Mouse (Mus musculus) embryonic stem cell, embryonic (primary cell): ENCODE data around the gene Gm11037.
"Not testable (repeated sequence)": the region's sequence is repeated elsewhere in the genome, so short reads cannot be mapped to it uniquely, and the experiment has no call there.

Experiments
- CTCF ChIA-PET, 4 experiments: fragments of 300-600 bp in 2 of 4; fragments of 350-600 bp in 2 of 4; sonication (Branson Sonifier 250); formaldehyde crosslinking; loops; one replicate each; lab custom pipeline; 2022; ENCODE audit warnings: inconsistent platforms in 2 of 4; lab: Charles Lee
- POLR2A ChIA-PET, 4 experiments: fragments of 300-600 bp in 2 of 4; fragments of 350-600 bp in 2 of 4; sonication (Branson Sonifier 250); formaldehyde crosslinking; loops; one replicate each; lab custom pipeline; 2022; ENCODE audit warnings: antibody characterized with exemption in 4 of 4, inconsistent platforms in 1 of 4; lab: Charles Lee

The Gm11037 gene

DNA sequence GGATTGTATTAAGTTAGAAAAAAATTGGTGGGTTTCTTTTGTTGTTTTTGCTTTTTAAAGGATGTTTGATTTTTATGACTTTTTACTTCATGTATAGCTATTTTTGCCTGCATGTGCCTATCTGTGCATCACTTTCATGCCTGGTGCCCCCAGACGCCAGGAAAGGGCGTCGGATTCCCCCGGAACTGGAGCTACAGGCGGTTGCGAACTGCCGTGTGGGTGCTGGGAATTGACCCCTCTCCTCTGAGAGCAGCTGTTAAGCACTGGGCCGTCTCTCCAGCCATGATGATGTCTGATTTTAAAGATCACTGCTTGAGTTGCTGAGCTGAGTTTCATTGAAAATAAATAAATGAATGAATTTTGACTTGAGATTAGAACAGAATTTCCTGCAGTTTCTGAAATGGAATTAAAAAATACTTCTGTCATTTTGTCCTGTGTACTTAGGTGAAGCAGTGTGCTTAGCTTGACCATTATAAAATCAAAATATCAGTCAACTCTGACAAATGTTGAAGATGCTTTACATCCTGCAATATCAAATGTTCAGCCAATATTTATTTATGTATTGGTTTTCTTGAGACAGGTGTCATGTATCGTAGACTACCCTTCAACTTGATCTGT lies at the start of gene Gm11037:
Gene Gm11037 (plus strand): TSS at position 568 of the 618 bp plus-strand sequence.
- ChIA-PET CTCF (interaction anchor here in 2 of 4 experiments (0.6 to 1.8 kb wide), 4 partner anchors 8 to 10 kb away, joined by 3 to 6 read pairs (median 3); no protein-coding TSS in a partner anchor), POLR2A (interaction anchor here in 1 of 4 experiments (0.8 to 1.1 kb wide), 2 partner anchors 9 to 77 kb away, joined by 3 to 4 read pairs; no protein-coding TSS in a partner anchor)

DNA sequence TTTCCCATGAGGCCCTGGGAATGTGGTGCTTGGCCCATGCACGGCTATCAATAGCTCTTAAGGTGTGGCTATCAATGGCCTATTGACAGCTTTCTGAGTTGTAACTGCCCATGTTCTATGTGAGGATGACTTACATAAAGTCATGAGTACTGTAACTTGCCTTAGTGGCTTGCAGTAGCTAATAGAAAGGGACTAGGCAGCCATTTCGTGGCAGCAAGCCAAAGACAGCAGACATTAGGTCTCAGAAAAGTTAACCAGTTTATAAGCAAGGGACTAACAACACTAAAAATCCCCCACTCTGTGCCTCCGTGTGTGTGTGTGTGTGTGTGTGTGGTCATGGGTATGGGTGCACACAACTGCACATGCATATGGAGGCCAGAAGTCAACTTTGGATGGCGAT lies 49.1 kb upstream of the Gm11037 start:
- ChIA-PET CTCF (interaction anchor here in 1 of 4 experiments (0.5 kb wide), 1 partner anchor 837 kb away, joined by 3 read pairs; no protein-coding TSS in a partner anchor), POLR2A (interaction anchor here in 3 of 4 experiments (0.6 to 1.5 kb wide), 4 partner anchors 9 to 780 kb away, joined by 3 to 5 read pairs (median 4); no protein-coding TSS in a partner anchor)

DNA sequence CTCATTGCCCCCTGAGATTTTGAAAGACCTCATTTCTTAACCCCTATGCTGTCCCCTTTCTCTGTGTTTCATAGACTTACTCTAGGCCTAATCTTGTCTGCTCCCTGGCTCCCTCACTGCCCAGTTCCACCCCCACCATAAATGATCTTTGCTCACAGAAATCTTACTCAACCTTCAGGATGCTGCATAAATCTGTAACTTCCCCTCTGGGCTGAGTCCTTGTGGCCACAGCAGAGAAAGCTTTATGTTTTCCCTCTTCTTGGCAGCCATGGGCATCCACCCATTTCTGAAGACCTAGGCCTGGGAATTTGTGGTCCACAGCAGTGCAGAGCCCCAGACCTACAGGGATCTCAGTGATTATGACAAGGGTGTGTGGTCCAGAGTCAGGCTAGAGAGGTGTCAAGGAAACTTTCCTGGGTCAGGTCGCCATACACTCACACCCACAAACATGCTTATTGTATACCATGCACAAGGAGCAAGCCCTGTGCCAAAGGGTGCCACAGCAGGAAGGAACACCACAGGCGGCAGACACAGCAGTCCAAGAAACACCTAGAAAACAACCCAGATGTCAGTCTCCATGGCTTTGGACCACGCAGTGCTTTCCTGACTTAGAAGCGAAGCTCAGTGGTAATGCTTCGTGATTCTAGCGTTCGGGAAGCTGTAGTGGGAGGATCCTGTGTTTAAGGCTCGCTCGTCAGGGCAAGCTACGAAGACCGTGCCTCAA lies 46.5 kb upstream of the Gm11037 start, which contains the start of gene Siglec1:
Gene Siglec1 (minus strand): TSS at position 99 of the 724 bp plus-strand sequence.
- CTCF ChIA-PET, result interaction anchor here in 2 of 4 experiments (0.7 to 1.0 kb wide), 2 partner anchors 32 to 666 kb away, joined by 3 to 9 read pairs; no protein-coding TSS in a partner anchor
- POLR2A ChIA-PET, result interaction anchor here in 2 of 4 experiments (0.6 to 2.1 kb wide), 5 partner anchors 10 to 119 kb away, joined by 4 to 7 read pairs (median 4); no protein-coding TSS in a partner anchor

DNA sequence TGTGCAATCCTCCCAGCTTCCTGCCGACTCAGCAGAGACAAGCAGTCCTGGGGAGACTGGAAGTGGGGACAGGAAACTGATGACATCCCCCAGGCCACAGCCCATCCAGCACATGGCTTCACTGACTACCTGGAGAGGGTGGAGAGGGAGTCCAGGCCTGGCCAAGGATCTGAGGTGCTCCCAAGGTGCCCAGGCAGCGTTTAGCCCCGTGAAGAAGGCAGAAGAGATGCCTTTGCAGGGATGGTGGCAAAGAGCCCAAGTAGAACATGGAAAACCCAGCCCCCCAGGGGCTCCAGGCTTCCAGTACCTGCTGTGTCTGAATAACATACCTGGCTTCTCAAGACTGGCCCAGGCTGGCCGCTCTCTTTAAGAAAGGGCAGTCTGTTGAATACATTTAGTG lies 44.7 kb upstream of the Gm11037 start:
- ChIA-PET CTCF (interaction anchor here in 2 of 4 experiments (0.6 to 0.7 kb wide), 2 partner anchors 57 to 426 kb away, joined by 3 to 5 read pairs; no protein-coding TSS in a partner anchor), POLR2A (interaction anchor here in 1 of 4 experiments (1.0 to 2.1 kb wide), 4 partner anchors 9 to 63 kb away, joined by 3 to 7 read pairs (median 3); no protein-coding TSS in a partner anchor)

DNA sequence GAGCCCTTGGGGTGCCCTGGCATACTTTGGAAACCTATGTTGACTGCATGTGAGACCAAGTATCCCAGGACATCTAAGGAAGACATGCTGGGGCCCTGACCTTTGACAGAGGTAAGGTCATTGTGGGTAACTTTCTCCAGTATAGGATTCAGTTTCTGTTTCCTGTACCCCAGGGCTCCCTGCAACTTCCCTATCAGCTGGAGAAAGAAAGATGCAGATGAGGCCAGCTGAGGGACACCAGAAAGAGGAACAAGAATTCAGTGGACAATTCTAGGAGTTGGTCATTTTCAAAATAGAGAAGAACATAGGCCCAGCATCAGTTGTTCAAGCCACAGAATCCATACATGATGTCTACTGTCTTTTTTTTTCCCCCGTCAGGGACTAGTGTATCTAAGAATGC lies 43.7 kb upstream of the Gm11037 start:
- POLR2A ChIA-PET, result interaction anchor here in 1 of 4 experiments (1.0 to 1.1 kb wide), 2 partner anchors 18 to 35 kb away, joined by 3 read pairs; no protein-coding TSS in a partner anchor
- CTCF ChIA-PET, result no interaction called here

DNA sequence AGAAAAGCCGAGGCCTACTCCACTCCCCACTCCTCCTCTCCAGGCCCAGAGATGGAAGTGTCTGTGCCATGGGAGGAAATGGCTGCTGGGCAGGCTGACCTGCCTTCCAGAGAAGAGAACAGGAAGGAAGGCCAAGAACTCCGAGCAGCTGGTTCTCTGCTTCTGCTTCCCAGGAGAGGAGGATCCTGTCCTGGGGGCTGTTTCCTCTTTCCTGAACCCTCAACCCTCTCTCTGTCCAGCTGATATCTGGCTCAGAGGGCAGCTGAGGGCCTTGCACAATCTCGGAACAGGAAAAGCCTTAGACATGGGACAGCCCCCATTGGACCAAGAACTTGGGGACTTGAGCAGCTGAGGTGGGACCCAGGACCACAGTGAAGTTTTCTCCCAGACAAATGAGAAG lies 42.4 kb upstream of the Gm11037 start:
- ChIA-PET CTCF (interaction anchor here in 1 of 4 experiments (0.6 kb wide), 1 partner anchor 1611 kb away, joined by 6 read pairs; no protein-coding TSS in a partner anchor), POLR2A (interaction anchor here in 1 of 4 experiments (0.6 to 1.1 kb wide), 2 partner anchors 19 to 64 kb away, joined by 3 read pairs; no protein-coding TSS in a partner anchor)

DNA sequence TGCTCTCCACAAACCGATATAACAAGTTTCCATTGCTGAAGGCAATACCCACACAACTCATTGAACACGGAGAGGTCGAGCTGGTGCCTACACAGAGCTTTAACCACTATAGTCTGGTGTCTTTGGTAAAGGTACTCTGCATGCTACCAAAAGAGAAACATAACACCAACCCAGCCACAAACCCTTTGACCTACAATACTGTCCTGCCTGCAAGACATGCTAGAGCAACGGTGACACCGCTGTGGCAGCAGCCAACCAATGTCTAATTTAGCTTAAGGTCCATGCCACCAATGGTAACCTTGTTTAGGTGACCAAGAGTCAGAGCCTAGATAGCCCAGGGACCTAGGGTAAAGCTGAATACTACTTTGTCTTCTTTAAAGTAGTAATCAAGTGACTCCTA lies 39.7 kb upstream of the Gm11037 start:
- CTCF ChIA-PET, result interaction anchor here in 3 of 4 experiments (0.6 to 5.0 kb wide), 13 partner anchors 11 to 415 kb away, joined by 3 to 21 read pairs (median 4); partner anchors contain the start of gene 1700037H04Rik (in 1 of the 3)
- POLR2A ChIA-PET, result interaction anchor here (0.6 to 3.6 kb wide), 8 partner anchors 19 to 354 kb away, joined by 3 to 19 read pairs (median 3); partner anchors contain the start of gene 1700037H04Rik (in 1 of the 4)

DNA sequence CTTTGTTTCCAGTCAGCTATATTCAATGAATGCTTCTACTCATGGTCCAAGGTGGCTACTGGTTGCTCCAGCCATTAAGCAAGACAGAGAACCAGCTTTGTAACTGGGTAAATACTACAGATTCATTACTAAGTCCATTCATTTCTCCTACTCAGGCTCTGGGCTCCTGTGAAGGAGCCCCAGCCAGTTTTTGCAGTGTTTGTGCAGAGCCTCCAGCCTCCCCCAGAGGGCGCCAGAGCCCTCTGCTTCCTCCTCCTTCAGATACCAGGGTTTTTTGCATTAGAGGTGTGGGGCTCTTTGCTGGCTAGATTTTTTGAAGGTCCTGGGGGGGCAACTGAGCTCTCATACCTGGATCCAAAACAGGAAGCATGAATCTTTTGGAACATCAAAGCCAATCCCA lies 38.5 kb upstream of the Gm11037 start:
- ChIA-PET CTCF (interaction anchor here in 3 of 4 experiments (0.5 to 5.0 kb wide), 19 partner anchors 12 to 1844 kb away, joined by 3 to 21 read pairs (median 4); partner anchors contain the start of gene 1700037H04Rik (in 1 of the 3)), POLR2A (interaction anchor here in 2 of 4 experiments (1.1 to 3.6 kb wide), 11 partner anchors 47 to 166 kb away, joined by 3 to 19 read pairs (median 9); partner anchors contain the start of genes 1700037H04Rik (in 1 of the 2), Cdc25b (in 1 of the 2), Mavs (in 1 of the 2) and Pank2 (in 1 of the 2))

DNA sequence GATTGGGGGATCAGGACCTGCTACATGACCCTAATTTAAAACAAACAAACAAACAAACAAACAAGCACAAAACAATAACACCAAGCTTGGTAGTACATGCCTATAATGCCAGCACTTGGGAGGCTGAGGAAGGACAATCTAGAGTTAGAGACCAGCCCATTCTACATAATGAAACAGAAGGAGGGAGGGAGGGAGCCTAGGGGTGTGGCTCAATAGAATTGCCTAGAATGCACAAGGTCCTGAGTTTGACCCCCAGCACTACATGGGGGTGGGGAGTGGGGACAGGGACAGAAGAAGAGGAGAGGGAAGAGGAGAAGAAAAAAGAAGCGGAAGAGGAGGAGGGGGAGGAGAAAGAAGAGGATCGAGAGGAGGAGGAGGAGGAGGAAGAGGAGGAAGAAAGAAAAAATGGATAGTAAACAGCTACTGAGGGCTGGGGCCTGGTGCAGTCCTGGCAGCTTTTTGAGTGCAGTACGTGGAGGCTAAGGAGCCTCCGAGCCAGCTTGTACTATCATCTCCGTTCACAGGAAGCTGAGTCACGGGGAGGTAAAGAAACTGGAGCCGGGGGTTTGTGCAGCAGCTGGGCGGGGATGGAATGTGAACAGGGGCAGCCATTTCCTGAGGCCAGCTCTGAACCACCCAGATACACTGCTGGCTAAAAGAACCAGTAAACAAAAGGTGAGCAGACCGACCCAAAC lies 37.0 kb upstream of the Gm11037 start:
- ChIA-PET POLR2A (interaction anchor here (0.8 to 3.6 kb wide), 33 partner anchors 9 to 450 kb away, joined by 3 to 19 read pairs (median 4); partner anchors contain the start of genes 1700037H04Rik (in 3 of the 4), Pank2 (in 3 of the 4), Cdc25b (in 2 of the 4) and Siglec1 (in 2 of the 4)), CTCF (interaction anchor here (0.7 to 5.0 kb wide), 20 partner anchors 40 to 434 kb away, joined by 3 to 21 read pairs (median 4); partner anchors contain the start of genes 1700037H04Rik (in 1 of the 4), Cdc25b (in 1 of the 4), Pank2 (in 1 of the 4) and Spef1 (in 1 of the 4))

DNA sequence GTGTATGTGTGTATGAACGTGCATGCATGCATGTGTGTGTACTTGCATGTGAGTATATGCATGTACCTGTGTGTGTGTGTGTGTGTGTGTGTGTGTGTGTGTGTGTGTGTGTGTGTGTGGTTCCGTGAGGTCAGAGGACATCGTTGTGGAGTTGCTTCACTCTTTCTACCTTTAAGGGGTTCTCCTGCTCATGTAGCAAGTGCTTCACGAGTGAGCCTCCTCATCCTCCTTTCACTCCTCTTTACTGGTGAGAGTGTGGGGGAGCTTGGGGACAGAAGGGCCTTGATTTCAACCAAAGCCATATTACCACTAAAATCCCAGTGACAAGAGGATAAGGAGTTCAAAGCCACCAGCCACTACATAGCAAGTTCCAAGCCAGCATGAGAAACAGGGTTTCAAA lies 36.2 kb upstream of the Gm11037 start:
- POLR2A ChIA-PET, result interaction anchor here (0.7 to 3.6 kb wide), 30 partner anchors 9 to 449 kb away, joined by 3 to 19 read pairs (median 4); partner anchors contain the start of genes 1700037H04Rik (in 3 of the 4), Cdc25b (in 2 of the 4), Siglec1 (in 2 of the 4) and Spef1 (in 2 of the 4)

DNA sequence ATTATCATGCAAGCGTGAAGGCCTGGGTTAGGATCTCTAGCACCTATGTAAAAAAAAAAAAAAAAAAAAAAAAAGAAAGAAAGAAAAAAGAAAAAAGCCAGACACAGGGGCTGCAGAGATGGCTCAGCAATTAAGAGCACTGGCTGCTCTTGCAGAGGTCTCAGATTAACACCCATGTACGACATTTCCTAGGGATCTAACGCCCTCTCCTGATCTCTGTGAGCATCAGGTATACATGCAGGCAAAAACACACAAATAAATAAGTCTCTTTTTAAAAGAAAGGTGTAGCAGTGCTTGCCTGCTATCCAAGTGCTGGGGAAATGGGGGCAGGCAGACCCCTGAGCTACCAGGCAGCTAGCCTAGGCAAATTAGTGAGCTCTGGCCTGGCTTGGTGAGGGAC lies 31.8 kb upstream of the Gm11037 start:
- POLR2A ChIA-PET, result interaction anchor here in 1 of 4 experiments (0.6 to 0.7 kb wide), 4 partner anchors 40 to 226 kb away, joined by 3 to 4 read pairs (median 3); partner anchors contain the start of gene Cdc25b
- CTCF ChIA-PET, result interaction anchor here in 1 of 4 experiments (0.6 to 0.7 kb wide), 2 partner anchors 301 to 486 kb away, joined by 5 to 9 read pairs; no protein-coding TSS in a partner anchor

More for the DNA sequence above, 36.2 kb upstream of the Gm11037 start:
- CTCF ChIA-PET, result interaction anchor here (0.6 to 5.0 kb wide), 14 partner anchors 14 to 559 kb away, joined by 3 to 21 read pairs (median 4); partner anchors contain the start of gene Pank2 (in 1 of the 4)

DNA sequence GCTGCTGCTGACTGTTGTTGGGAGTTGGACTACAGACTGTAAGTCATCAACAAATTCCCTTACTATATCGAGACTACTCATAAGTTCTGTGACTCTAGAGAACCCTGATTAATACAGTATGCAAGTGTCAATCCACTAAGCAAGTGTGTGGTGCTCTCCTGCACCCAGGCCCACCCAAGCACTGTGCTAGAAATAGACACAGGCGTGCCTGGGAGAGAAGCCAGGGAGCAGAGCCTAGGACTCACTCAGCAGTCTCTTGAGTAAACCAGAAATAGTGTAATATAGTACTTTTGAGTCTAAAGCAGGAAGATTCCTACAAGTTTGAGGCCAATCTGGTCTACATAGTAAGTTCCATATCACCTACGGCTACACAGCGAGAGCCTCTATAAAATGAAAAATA lies 29.3 kb upstream of the Gm11037 start:
- ChIA-PET POLR2A (interaction anchor here in 2 of 4 experiments (0.8 to 1.3 kb wide), 2 partner anchors 152 to 372 kb away, joined by 3 to 5 read pairs; no protein-coding TSS in a partner anchor), CTCF (interaction anchor here in 1 of 4 experiments (0.6 kb wide), 1 partner anchor 190 kb away, joined by 3 read pairs; no protein-coding TSS in a partner anchor)

DNA sequence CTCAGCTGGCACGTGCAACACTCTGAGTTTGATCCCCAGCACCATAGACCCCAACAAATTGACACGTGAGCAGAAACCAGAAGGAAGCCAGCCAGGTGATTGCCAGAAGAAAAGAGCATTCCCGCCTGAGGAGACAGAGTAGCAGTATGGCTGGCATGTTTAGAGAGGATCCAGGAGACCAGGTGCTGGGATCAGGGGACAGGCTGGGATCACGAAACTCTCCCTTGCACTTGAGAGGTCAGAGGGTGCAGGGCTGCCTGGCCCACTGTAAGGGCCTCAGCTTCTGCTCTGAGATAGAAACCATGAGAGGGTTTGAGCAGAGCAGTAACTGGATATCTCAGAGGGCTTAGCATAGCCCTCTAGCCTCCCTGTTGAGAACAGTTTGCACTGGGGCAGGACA lies 28.2 kb upstream of the Gm11037 start:
- POLR2A ChIA-PET, CTCF ChIA-PET: not testable (repeated sequence)

DNA sequence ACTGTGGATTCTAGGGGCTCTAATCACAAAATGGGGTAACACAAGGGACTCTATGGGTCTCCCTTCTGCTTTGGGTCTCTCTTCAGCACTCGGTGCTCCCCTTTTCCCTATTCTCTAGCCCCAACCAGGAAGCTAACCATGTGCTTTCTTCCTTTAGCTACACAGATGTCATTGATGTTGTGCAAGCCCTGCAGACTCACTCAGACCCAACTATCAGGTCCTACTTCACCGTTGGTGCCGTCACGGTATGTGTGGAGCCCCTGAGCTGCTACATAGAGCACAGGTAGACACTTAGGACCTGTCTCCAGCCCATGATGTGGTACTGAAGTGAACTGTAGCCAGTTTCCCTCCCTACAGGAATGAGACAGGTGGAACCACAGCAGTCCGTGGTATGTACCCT lies 27.3 kb upstream of the Gm11037 start:
- POLR2A ChIA-PET, result interaction anchor here in 1 of 4 experiments (0.8 to 1.1 kb wide), 2 partner anchors 9 to 81 kb away, joined by 3 read pairs; partner anchors contain the start of genes Cdc25b and Spef1
- CTCF ChIA-PET, result interaction anchor here in 1 of 4 experiments (0.6 kb wide), 1 partner anchor 59 kb away, joined by 3 read pairs; no protein-coding TSS in a partner anchor

DNA sequence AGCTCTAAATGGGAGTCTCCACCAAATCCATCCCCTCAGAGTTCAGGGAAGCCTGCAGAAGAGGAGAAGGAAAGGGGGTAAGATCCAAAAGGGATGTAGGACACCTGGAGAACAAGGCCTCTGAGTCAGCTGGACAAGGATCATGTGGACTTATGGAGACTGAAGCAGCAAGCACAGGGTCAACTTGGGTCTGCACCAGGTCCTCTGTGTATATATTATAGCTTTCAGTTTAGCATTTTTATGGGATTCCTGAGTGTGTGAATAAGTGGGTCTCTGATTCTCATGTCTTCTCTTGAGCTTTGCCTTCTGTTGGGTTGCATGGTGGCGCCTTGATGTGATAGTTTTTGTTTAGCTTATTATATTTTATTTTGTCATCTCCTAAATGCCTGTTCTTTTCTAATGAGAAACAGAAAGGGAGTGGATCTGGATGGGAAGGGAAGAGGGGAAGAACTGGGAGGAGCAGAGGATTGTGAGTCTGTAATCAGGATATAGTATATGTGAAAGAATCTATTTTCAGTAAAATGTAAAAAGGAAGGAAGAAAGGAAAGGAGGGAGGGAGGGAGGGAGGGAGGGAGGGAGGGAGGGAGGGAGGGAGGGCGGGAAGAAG lies 14.2 kb upstream of the Gm11037 start:
- ChIA-PET CTCF (interaction anchor here in 2 of 4 experiments (0.5 to 1.7 kb wide), 2 partner anchors 24 to 172 kb away, joined by 4 to 5 read pairs; no protein-coding TSS in a partner anchor), POLR2A (no interaction called here)

DNA sequence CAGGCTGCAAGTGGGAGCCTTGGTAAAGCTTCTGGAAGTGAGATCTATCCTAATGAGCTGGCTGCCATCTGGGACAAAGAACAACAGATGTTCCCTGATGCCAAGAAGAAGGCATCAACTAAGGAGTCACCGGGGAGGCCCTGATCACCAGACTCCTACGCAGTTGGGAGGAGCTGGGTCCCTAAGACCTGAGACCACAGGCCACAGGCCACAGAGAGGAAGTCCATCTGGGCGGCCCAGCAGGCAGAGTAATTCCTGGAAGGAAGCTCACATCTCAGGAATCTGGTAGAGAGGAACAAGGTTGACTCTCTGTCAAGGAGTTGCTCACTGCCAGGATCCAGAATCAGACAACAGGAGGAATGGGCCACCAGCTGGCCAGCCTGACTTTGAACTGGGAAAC lies 9.1 kb upstream of the Gm11037 start:
- ChIA-PET POLR2A (interaction anchor here in 2 of 4 experiments (0.8 to 1.6 kb wide), 3 partner anchors 8 to 756 kb away, joined by 3 to 4 read pairs (median 4); no protein-coding TSS in a partner anchor), CTCF (interaction anchor here in 1 of 4 experiments (1.0 kb wide), 1 partner anchor 18 kb away, joined by 3 read pairs; no protein-coding TSS in a partner anchor)
